In the genomic region with DNA sequence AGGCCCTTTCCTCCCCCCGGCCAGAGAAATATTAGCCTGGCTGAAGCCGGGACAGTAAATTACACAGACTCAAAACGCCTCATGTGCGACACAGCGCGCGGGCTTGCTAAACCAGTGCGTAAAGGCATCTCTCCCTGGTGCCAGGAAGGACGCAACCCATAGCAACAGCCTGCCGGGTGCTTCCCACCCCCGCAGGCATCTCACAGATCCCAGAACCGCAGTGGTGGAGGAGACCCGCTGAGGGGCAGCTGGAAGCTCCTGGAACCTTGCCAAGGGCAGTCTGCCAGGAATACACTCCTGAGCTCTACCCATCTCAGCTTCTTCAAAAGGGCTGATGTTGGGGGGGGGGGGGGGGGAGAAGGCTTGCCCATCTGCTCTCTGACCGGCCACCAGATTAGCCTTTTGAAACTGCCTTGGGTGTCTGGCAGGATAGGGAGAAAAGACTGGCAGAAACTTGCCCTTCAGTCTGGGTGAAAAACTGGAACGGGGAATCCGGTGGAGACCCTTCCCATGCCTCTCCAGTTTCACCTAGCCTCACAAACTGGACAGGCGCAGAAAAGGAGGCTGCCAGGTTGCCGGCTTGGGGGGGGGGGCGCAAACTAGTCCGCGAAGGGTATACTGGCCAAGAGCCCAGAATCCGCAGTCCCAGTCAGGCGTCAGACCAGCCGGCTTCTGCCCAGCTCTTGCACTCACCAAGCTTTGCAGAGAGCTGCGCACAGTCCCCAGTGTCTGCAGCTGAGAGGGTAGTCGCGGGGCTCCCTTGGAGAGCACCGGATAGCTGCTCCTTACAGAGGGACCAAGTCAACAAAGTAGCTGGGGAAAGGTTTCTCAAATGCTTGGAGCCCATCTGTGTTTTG, we compare ENCODE assay signal across 8 mouse cellular contexts. TPM values are rescaled to one million over a fixed set of nuclear protein-coding genes. Genes with fewer than 3 reads are reported as not detected.
DNase-seq lines count a peak whose midpoint lies in the region; ATAC-seq and TF ChIP-seq lines count a peak whose summit lies in the region.

A gene (plus strand): TSS at position 740 of the 857 bp plus-strand sequence.

- intact Hi-C loops in gastrocnemius, adult 2 months (cut with DNase I): no loop called here
- intact Hi-C loops in gastrocnemius, postnatal 36 days (cut with DNase I): no loop called here

- no peak for DNase-seq in gastrocnemius, adult 2 months
- DNase-seq in gastrocnemius, postnatal 36 days: no peak
- peak; percentile 25 for DNase-seq in embryo, embryonic 9.5 days (ENCODE audit: extremely low spot score)
- no peak for DNase-seq in liver, embryonic 13.5 days
- DNase-seq in right cerebral cortex, postnatal 4 days: peak; percentile 84
- no peak for DNase-seq in urinary bladder, postnatal 14 days (ENCODE audit: low spot score)

- no peaks in the 10 kb centered on the region for H3K36me3 ChIP-seq in E14TG2a.4 (ENCODE audit: insufficient read depth, low read length)
- H3K36me3 ChIP-seq in hindbrain, embryonic 16.5 days (ENCODE audit: control insufficient read depth, insufficient read depth, low read length): no peaks in the 10 kb centered on the region
- no peaks in the 10 kb centered on the region for H3K36me3 ChIP-seq in liver, embryonic 13.5 days

- H3K4me3 ChIP-seq in gastrocnemius, adult 2 months: peak within 1 kb of the TSS; percentile 50
- H3K4me3 ChIP-seq in E14TG2a.4 (replicated peaks; ENCODE audit: low read length): peak within 1 kb of the TSS; percentile 71
- H3K4me3 ChIP-seq in hindbrain, embryonic 16.5 days (ENCODE audit: low read length): peak within 1 kb of the TSS; percentile 42
- no peak within 1 kb of the TSS for H3K4me3 ChIP-seq in liver, embryonic 13.5 days (replicated peaks)

- no peak within 1 kb of the TSS for H3K27ac ChIP-seq in gastrocnemius, adult 2 months
- peak within 1 kb of the TSS; percentile 66 for H3K27ac ChIP-seq in hindbrain, embryonic 16.5 days (ENCODE audit: low read depth, low read length)
- no peak within 1 kb of the TSS for H3K27ac ChIP-seq in liver, embryonic 13.5 days

- H3K4me1 ChIP-seq in E14TG2a.4 (replicated peaks; ENCODE audit: low read depth, low read length): peaks cover 28% of the 10 kb centered on the region
- peaks cover 24% of the 10 kb centered on the region for H3K4me1 ChIP-seq in hindbrain, embryonic 16.5 days (ENCODE audit: control insufficient read depth, insufficient read depth, low read depth, low read length)
- H3K4me1 ChIP-seq in liver, embryonic 13.5 days (replicated peaks): no peaks in the 10 kb centered on the region; the same call in 1 of the 2 replicates

- H3K4me2 ChIP-seq in hindbrain, embryonic 16.5 days (ENCODE audit: low read length): peak within 1 kb of the TSS; percentile 71
- peak within 1 kb of the TSS; percentile 17; the same call in 1 of the 2 replicates for H3K4me2 ChIP-seq in liver, embryonic 13.5 days

- peak within 1 kb of the TSS; percentile 60 for H3K9ac ChIP-seq in hindbrain, embryonic 16.5 days (ENCODE audit: low read depth, low read length)
- H3K9ac ChIP-seq in liver, embryonic 13.5 days: no peak within 1 kb of the TSS

- peaks cover 63% of the 10 kb centered on the region for H3K27me3 ChIP-seq in E14TG2a.4 (ENCODE audit: insufficient read depth, low read length)
- H3K27me3 ChIP-seq in hindbrain, embryonic 16.5 days (replicated peaks; ENCODE audit: control insufficient read depth, insufficient read depth, low read length): peaks cover 9% of the 10 kb centered on the region; the same call in 1 of the 2 replicates
- H3K27me3 ChIP-seq in liver, embryonic 13.5 days: peaks cover 56% of the 10 kb centered on the region

- peak; percentile 90 for ATAC-seq in hindbrain, embryonic 16.5 days
- no peak for ATAC-seq in liver, embryonic 13.5 days (ENCODE audit: low read depth)

- TF ChIP-seq CTCF in gastrocnemius, adult 2 months (IDR thresholded peaks at IDR 0.05): no peak
- TF ChIP-seq CTCF in E14TG2a.4 (conservative IDR thresholded peaks at IDR 0.05; ENCODE audit: low read length): no peak

- WGBS in hindbrain, embryonic 16.5 days: under 1% methylated on average over 27 of the region's 28 CpGs
- WGBS in liver, embryonic 13.5 days (ENCODE audit: insufficient replicate concordance): 5% methylated on average over 28 of the region's 28 CpGs

- no peaks in the 10 kb centered on the region for H3K9me3 ChIP-seq in E14TG2a.4 (ENCODE audit: low read length)
- H3K9me3 ChIP-seq in hindbrain, embryonic 16.5 days (ENCODE audit: control insufficient read depth, low read length): no peaks in the 10 kb centered on the region
- no peaks in the 10 kb centered on the region for H3K9me3 ChIP-seq in liver, embryonic 13.5 days (replicated peaks)

RNA-seq across cellular contexts. Expression of the gene that starts here (rescaled TPM):
- total RNA-seq in gastrocnemius, adult 2 months (2021): not detected
- not detected for total RNA-seq in gastrocnemius, postnatal 36 days (2021)
- polyA plus RNA-seq in hindbrain, embryonic 16.5 days (2015; fragmentation: Nextera tagmentation; extraction: Ambion mirVana): 3.9 and 5.8 TPM in 2 replicates
- not detected in 2 replicates for polyA plus RNA-seq in liver, embryonic 13.5 days (2015; fragmentation: Nextera tagmentation; extraction: Ambion mirVana)

Comparison
In these comparisons a context has a peak if more than half of its experiments do, and no peak if none do; other contexts are left out.
1. DNase-seq: peak in embryo, embryonic 9.5 days (single experiment) and right cerebral cortex, postnatal 4 days (single experiment); none in gastrocnemius, adult 2 months (single experiment), gastrocnemius, postnatal 36 days (0 of 2), liver, embryonic 13.5 days (single experiment) and urinary bladder, postnatal 14 days (single experiment).